Mouse (Mus musculus): ENCODE results near the gene Srgap2. TPM values are rescaled to one million over a fixed set of nuclear protein-coding genes. Genes with fewer than 3 reads are reported as not detected.

Gene Srgap2
- polyA plus RNA-seq, 1 experiment: 83.8 TPM

- no peak overlapping the region for H3K4me3 ChIP-seq (ENCODE audit: low read depth, low read length)
- no peak for TF ChIP-seq EP300 (IDR thresholded peaks at IDR 0.05; ENCODE audit: insufficient read depth, low read depth, low read length)
- no peak for TF ChIP-seq POLR2A (IDR thresholded peaks at IDR 0.05; ENCODE audit: insufficient read depth, low read length)
- no peak for TF ChIP-seq CTCF (IDR thresholded peaks at IDR 0.05; ENCODE audit: low read depth, low read length)
- H3K27ac ChIP-seq (ENCODE audit: insufficient read depth, low read length): no peak overlapping the region
- no peaks in the 10 kb centered on the region; the same call in 1 of the 2 replicates for H3K36me3 ChIP-seq (ENCODE audit: control insufficient read depth, insufficient read depth, low read length, poor library complexity, severe bottlenecking)
- H3K27me3 ChIP-seq (ENCODE audit: control insufficient read depth, insufficient read depth, low read length, poor library complexity, severe bottlenecking): no peaks in the 10 kb centered on the region
- H3K9ac ChIP-seq (ENCODE audit: low read depth, poor library complexity, severe bottlenecking): no peak overlapping the region
- no peaks in the 10 kb centered on the region for H3K9me3 ChIP-seq (replicated peaks; ENCODE audit: control insufficient read depth, insufficient read depth, low read length, poor library complexity, severe bottlenecking)
- no peaks in the 10 kb centered on the region for H3K4me1 ChIP-seq (ENCODE audit: control insufficient read depth, insufficient read depth, low read length)
These were observed 226.4 kb downstream of the Srgap2 start for GRCm38 (mm10) chr1:131300750-131301149.

DNA sequence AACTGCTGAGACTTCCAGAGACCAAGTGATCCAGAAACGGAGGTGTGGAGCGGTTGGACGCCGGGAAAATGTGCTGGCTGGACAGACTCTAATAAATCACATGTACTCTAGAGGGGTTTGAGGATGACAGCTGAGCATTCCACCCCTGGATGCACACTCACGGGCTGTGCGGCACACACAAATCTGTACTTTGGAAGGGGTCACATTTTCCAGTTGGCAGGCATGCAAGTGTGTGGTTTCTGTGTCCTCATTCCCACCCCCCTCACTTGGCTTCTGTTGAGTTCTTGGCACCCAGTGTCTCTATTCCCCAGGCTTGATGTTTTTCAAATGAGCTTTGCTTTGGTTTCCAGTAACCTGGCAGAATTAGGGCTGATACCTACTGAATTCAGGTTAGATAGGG lies 227.4 kb downstream of the Srgap2 start:
- Histone ChIP-seq H3K9ac (ENCODE audit: low read depth, poor library complexity, severe bottlenecking) (no peak overlapping the region), H3K36me3 (ENCODE audit: control insufficient read depth, insufficient read depth, low read length, poor library complexity, severe bottlenecking) (no peaks in the 10 kb centered on the region; the same call in 1 of the 2 replicates), H3K4me3 (ENCODE audit: low read depth, low read length) (no peak overlapping the region), H3K27me3 (ENCODE audit: control insufficient read depth, insufficient read depth, low read length, poor library complexity, severe bottlenecking) (no peaks in the 10 kb centered on the region), H3K27ac (ENCODE audit: insufficient read depth, low read length) (no peak overlapping the region), H3K9me3 (replicated peaks; ENCODE audit: control insufficient read depth, insufficient read depth, low read length, poor library complexity, severe bottlenecking) (no peaks in the 10 kb centered on the region), H3K4me1 (ENCODE audit: control insufficient read depth, insufficient read depth, low read length) (no peaks in the 10 kb centered on the region)
- TF ChIP-seq CTCF (IDR thresholded peaks at IDR 0.05; ENCODE audit: low read depth, low read length) (no peak), POLR2A (IDR thresholded peaks at IDR 0.05; ENCODE audit: insufficient read depth, low read length) (no peak), EP300 (IDR thresholded peaks at IDR 0.05; ENCODE audit: insufficient read depth, low read depth, low read length) (no peak)

DNA sequence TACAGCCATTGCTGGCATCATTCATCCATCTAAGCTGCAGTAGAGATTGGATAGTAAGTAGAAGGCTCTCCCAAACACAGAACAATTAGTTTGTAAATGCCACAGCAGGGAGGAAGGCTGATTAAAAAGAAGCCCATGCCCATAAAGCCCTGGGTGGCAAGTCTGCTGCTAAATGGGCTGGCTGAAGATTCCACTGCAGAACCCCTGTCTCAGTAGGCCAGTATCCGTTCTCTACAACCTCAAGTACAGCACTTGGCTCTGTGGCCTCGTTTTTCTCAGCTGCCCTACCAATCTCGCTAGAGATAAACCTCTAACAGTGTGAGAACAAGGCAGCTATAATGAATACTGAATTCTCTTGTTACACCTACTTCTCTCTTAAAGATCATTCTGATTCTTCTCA lies 227.9 kb downstream of the Srgap2 start:
- Histone ChIP-seq H3K4me3 (ENCODE audit: low read depth, low read length) (no peak overlapping the region), H3K36me3 (ENCODE audit: control insufficient read depth, insufficient read depth, low read length, poor library complexity, severe bottlenecking) (no peaks in the 10 kb centered on the region; the same call in 1 of the 2 replicates), H3K9me3 (replicated peaks; ENCODE audit: control insufficient read depth, insufficient read depth, low read length, poor library complexity, severe bottlenecking) (no peaks in the 10 kb centered on the region), H3K4me1 (ENCODE audit: control insufficient read depth, insufficient read depth, low read length) (no peaks in the 10 kb centered on the region), H3K9ac (ENCODE audit: low read depth, poor library complexity, severe bottlenecking) (no peak overlapping the region), H3K27me3 (ENCODE audit: control insufficient read depth, insufficient read depth, low read length, poor library complexity, severe bottlenecking) (no peaks in the 10 kb centered on the region), H3K27ac (ENCODE audit: insufficient read depth, low read length) (no peak overlapping the region)
- TF ChIP-seq EP300 (IDR thresholded peaks at IDR 0.05; ENCODE audit: insufficient read depth, low read depth, low read length) (no peak), POLR2A (IDR thresholded peaks at IDR 0.05; ENCODE audit: insufficient read depth, low read length) (no peak), CTCF (IDR thresholded peaks at IDR 0.05; ENCODE audit: low read depth, low read length) (no peak)

DNA sequence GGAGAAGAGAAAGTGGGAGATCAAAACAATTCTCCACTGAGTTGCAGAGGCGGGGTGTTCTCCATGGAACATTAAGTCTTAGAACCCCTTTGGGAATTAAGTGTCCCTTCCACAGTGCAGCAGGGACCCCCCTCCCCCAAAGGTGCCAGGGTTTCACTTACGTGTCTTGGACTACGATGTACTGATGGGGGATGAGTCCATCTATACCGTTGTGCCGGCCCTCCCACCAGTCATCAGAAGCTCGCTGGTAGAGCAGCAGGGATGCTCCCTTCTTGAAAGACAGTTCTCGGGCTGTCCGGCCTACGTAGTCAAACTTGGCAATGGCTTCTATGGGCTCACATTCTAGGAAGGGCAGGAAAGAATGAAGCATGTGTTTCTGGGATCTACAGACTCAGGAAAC lies 229.0 kb downstream of the Srgap2 start:
- Histone ChIP-seq H3K9me3 (replicated peaks; ENCODE audit: control insufficient read depth, insufficient read depth, low read length, poor library complexity, severe bottlenecking) (no peaks in the 10 kb centered on the region), H3K4me1 (ENCODE audit: control insufficient read depth, insufficient read depth, low read length) (no peaks in the 10 kb centered on the region), H3K36me3 (ENCODE audit: control insufficient read depth, insufficient read depth, low read length, poor library complexity, severe bottlenecking) (no peaks in the 10 kb centered on the region; the same call in 1 of the 2 replicates), H3K9ac (ENCODE audit: low read depth, poor library complexity, severe bottlenecking) (no peak overlapping the region), H3K27ac (ENCODE audit: insufficient read depth, low read length) (no peak overlapping the region), H3K4me3 (ENCODE audit: low read depth, low read length) (no peak overlapping the region), H3K27me3 (ENCODE audit: control insufficient read depth, insufficient read depth, low read length, poor library complexity, severe bottlenecking) (no peaks in the 10 kb centered on the region)
- TF ChIP-seq POLR2A (IDR thresholded peaks at IDR 0.05; ENCODE audit: insufficient read depth, low read length) (no peak), EP300 (IDR thresholded peaks at IDR 0.05; ENCODE audit: insufficient read depth, low read depth, low read length) (no peak), CTCF (IDR thresholded peaks at IDR 0.05; ENCODE audit: low read depth, low read length) (no peak)

DNA sequence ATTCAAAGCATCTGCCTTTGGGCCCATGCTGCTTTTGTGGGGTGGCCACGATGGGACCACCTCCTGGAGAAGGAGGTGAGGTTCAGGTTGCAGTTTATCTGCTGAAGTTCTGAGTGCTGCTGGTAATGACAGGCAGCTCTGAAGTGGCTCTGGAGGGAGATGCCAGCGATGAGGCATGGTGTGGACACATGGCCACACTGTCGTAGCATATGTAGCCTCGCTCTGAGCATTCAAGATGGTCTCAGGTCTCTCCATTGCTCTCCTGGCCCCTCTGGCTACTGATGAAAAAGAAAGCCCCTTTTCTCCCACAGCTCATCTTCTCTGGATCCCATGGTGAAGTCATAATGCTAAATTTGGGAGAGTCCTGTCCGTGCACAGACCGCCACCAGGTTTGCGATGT lies 230.4 kb downstream of the Srgap2 start:
- no peaks in the 10 kb centered on the region for H3K9me3 ChIP-seq (replicated peaks; ENCODE audit: control insufficient read depth, insufficient read depth, low read length, poor library complexity, severe bottlenecking)
- no peaks in the 10 kb centered on the region; the same call in 1 of the 2 replicates for H3K36me3 ChIP-seq (ENCODE audit: control insufficient read depth, insufficient read depth, low read length, poor library complexity, severe bottlenecking)
- no peak for TF ChIP-seq EP300 (IDR thresholded peaks at IDR 0.05; ENCODE audit: insufficient read depth, low read depth, low read length)
- no peak for TF ChIP-seq CTCF (IDR thresholded peaks at IDR 0.05; ENCODE audit: low read depth, low read length)
- no peak for TF ChIP-seq POLR2A (IDR thresholded peaks at IDR 0.05; ENCODE audit: insufficient read depth, low read length)
- no peaks in the 10 kb centered on the region for H3K27me3 ChIP-seq (ENCODE audit: control insufficient read depth, insufficient read depth, low read length, poor library complexity, severe bottlenecking)
- H3K4me3 ChIP-seq (ENCODE audit: low read depth, low read length): no peak overlapping the region
- H3K4me1 ChIP-seq (ENCODE audit: control insufficient read depth, insufficient read depth, low read length): no peaks in the 10 kb centered on the region
- H3K9ac ChIP-seq (ENCODE audit: low read depth, poor library complexity, severe bottlenecking): no peak overlapping the region
- no peak overlapping the region for H3K27ac ChIP-seq (ENCODE audit: insufficient read depth, low read length)

- H3K4me3 ChIP-seq (ENCODE audit: low read depth, low read length): no peak overlapping the region
- no peak for TF ChIP-seq POLR2A (IDR thresholded peaks at IDR 0.05; ENCODE audit: insufficient read depth, low read length)
- TF ChIP-seq CTCF (IDR thresholded peaks at IDR 0.05; ENCODE audit: low read depth, low read length): no peak
- TF ChIP-seq EP300 (IDR thresholded peaks at IDR 0.05; ENCODE audit: insufficient read depth, low read depth, low read length): no peak
- H3K9me3 ChIP-seq (replicated peaks; ENCODE audit: control insufficient read depth, insufficient read depth, low read length, poor library complexity, severe bottlenecking): no peaks in the 10 kb centered on the region
- H3K36me3 ChIP-seq (ENCODE audit: control insufficient read depth, insufficient read depth, low read length, poor library complexity, severe bottlenecking): no peaks in the 10 kb centered on the region; the same call in 1 of the 2 replicates
- no peak overlapping the region for H3K27ac ChIP-seq (ENCODE audit: insufficient read depth, low read length)
- H3K9ac ChIP-seq (ENCODE audit: low read depth, poor library complexity, severe bottlenecking): no peak overlapping the region
- no peaks in the 10 kb centered on the region for H3K27me3 ChIP-seq (ENCODE audit: control insufficient read depth, insufficient read depth, low read length, poor library complexity, severe bottlenecking)
- no peaks in the 10 kb centered on the region for H3K4me1 ChIP-seq (ENCODE audit: control insufficient read depth, insufficient read depth, low read length)
These were observed 232.0 kb downstream of the Srgap2 start for GRCm38 (mm10) chr1:131295200-131295599.

Measured in ES-Bruce4 (cell line).